Mouse (Mus musculus) skeletal muscle tissue, postnatal 0 days (tissue): ENCODE data around the gene Med29. TPM values are rescaled to one million over a fixed set of nuclear protein-coding genes. Genes with fewer than 3 reads are reported as not detected.

Experiments used
- polyA plus RNA-seq: library from polyadenylated mRNA; unstranded; fragments of >200 nt; fragmentation: Nextera tagmentation; extraction: Ambion mirVana; gene quantifications from 2 replicates; pipeline ENCODE4 v1.2.1, GENCODE M21; 2015

The Med29 gene
- polyA plus RNA-seq = 39.1 and 40.9 TPM in 2 replicates

DNA sequence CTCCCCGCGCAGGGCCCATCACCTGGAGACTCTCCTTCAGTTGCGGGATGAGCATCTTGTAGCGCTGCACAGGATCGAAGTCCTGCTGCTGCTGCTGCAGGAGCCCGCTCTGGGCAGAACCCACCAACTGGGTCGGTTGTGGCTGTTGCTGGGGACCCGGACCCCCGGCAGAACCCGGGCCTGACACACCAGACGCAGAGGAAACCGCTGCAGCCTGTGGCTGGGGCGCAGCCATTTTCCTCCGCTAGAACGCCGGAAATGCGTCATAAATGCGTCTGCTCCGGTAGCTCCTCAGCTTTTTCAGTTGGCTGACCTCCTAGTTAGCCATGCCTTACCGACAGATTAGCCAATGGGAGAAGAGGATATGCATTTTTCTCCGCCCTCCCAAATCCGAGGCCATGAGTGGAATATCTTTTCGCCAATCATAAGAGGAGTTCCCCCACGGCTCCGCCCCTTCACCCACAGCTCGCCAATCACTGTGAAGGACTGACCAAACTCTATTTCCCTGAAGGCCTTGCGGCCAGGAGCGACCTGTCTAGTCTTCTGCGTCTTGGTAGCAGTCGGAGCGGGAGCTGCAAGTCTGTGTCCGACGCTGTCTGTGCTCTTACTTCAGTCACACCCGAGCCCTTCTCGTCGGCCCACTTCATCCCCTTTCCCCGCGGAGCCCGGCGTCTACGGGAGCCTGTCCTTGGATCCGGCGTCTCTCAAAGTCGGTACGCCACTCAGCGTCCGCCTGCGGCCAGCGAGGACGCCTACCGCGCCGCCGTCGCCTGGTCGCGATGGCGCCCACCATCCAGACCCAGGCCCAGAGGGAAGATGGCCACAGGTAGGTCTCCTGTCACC, at the start of gene Med29, which contains the start of gene Paf1:
Gene Med29, minus strand, starts transcription at position 280 of the 843 bp plus-strand sequence.
Gene Paf1, plus strand, starts transcription at position 523 of the 843 bp plus-strand sequence.

DNA sequence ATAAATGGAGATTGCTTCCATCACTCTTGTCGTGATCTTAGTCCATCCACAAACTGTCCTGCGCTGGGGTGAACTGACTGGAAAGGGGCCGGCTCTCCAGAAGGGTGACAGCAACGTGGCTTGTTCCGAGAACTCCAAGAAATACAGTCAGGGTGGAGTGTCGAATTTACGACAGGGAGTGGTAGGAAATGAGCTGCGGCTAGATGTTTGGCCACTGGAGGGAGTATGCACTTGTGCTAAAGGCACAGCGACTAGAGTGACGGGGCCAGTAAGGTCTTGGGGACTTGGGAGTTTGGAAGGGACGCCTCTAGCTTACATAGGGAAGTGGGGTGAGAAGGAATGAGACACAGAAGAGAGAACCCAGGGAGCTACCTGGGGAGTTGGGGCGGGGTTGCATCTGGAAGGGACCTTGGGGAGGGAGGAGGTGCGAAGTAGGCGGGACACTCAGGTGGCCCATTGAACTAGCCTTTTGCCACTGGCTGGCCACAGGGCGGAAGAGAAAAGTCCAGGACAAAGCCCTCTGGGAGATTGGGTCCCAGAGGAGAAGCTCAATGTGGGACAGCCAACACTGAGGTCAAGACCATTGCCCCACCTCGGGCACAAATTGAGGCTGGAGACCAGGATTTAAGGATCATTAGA, 44.5 kb upstream of the Med29 start, which contains the start of gene Gmfg:
Gene Gmfg, plus strand, starts transcription at position 516 of the 639 bp plus-strand sequence.

DNA sequence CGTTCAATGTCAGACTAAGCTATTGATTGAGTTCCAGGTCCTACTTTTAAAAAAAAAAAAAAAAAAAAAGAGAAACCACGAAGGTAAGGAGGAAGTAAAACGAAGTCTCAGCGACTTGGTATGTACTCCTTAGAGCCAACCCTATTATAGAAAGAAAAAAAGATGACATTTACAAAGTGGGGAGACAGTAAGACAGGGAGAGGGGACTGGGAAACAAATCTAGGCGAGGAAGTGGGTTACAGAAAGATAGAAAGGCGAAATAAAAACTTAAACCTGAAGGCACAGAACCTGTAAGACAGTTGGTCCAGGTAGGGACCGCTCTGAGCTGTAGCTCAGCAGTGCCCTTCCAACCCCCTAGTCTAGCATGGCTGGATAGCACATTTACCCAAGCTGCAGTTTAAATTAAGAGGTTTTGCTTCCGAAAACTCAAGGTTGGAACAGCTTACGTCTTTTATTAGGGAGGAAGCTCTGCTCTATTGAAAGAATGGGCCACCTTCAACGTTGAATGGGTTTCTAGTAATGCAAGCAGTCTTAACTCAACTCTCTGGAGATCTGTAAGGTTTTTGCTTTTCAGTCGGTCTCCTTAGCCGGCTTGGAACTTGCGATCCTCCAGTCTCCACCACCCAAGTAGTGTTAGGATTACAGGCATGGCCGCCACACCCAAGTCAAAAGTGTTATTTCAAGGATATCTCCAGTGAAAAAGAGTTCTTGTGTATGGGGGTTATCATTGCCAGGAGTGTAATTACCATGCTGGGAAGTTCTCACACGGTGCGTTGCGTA, 12.1 kb downstream of the Med29 start, which contains the start of gene Zfp36:
Gene Zfp36, minus strand, starts transcription at position 17 of the 780 bp plus-strand sequence.

DNA sequence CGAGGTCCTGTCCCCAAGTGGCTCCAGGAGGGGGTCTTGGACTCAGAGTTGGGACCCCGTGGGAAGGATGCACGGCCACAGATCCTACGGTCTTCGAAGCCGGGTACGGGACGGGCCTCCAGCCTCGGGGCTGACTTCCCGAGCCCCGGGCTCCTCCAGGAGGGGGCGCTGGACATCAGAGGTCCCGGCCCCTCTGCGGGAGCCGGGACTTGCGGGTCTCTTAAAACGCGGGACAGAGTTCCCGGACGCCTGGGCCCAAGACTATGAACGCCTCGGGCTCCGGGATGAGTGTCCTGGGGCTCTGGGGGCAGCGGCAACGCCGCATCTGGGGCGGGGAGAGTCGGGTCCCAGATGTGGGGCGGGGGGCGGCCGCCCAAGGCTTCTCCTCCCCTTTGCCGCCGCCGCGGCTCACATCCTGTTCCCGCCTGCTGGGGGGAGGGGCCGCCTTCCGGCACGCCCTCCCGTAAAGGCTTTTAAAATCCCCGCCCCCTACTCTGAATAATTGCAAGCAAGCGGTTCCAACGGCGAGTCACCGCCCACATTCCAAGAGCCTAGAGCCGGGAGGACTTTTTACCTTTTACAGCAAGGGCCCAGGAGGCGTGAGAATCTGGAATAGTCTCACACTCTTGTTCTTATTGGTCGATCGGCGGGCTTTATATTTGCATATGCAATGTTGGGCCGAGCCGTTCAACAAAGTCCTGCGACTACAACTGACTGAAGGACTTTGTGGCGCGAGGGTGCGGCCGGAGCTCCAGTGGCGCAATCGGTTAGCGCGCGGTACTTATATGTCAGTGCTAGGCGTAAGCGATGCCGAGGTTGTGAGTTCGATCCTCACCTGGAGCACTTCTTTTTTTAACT, 20.0 kb downstream of the Med29 start, which contains the start of gene Plekhg2:
Gene Plekhg2, minus strand, starts transcription at position 349 of the 858 bp plus-strand sequence.

DNA sequence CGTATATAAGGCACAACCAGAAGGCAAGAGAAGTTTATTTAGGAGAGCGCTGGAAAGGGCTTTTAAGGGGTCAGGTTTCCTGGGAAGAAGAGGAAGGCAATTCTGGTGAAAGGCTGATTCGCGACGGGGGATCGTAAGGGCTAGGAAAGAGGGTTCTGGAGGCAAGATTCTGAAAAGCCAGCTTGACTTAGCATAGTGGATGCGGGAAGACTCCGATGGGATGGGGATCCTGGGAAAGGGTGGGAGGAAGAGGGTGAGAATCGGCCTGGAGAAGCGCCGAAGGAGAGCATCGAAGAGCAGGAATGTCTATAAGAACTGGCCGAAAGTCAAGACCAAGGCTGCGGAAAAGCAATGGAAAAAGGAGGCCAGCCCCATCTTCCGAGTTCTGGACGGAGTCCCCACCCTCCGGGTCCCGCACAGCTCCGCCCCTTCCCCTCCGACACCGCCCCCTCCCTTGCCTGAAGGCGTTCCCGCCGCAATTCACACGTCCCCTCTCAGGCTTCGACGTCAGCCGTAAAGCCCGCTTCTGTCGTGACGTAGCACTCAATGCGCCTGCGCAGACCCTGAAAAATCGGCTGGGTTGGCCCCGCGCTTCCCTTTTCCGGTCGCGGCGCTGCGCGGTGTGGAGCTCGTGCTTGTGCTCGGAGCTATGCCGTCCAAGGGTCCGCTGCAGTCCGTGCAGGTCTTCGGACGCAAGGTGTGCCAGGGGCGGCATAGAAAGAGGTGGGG, 42.2 kb downstream of the Med29 start, which contains the start of gene Rps16:
Gene Rps16, plus strand, starts transcription at position 498 of the 729 bp plus-strand sequence.

DNA sequence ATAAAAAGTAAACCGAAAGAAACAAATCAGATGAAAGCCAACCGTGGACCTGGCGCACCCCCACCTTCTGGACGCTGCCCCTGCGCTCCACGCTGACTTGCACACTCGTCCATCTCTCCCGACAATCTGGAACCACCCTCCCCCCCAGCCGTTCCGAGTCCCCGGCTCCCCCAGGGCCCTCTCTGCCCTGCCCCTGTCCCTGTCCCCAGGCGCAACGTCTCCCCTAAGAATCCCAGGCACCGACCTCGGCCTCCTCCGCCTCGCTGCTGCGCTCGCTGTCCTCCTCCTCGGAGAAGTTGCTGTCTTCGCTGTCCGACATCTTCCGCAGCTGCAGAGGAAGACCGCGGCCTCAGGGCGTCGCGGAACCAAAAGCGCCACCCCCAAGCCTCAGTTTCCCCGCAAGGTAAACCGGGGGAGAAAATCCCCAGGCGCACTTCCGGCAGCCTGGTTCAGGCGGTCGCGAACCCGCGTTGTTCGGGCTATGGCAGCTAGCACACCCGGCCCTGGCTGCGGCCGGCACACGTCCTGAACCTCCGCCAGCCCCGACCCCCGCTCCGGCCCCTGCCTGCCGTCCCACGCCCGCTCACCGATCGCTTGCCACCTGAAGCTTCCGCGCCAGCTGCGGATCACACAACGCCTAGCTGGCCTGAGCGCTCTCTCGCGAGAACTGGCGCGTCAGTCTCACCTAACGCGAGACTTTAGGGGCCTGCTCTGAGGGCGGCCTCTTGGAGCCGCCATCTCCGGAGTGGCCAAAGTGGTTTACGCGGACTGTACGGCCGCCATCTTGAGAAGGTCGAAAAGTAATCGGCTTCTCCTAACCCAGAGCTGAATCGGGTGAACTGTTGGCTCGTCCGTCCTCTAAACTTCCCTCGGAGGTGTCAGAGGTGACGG, 54.2 kb downstream of the Med29 start, which contains the start of gene Supt5:
Gene Supt5, minus strand, starts transcription at position 639 of the 891 bp plus-strand sequence.

Other genes starting within 250 kb of the Med29 start
- gene Fbl, start 223.0 kb downstream of the Med29 start, polyA plus RNA-seq = 38.9 and 55.1 TPM in 2 replicates
- gene Dyrk1b, start 213.2 kb downstream of the Med29 start, polyA plus RNA-seq = 49.8 and 62.1 TPM in 2 replicates
- gene Eid2, start 124.8 kb downstream of the Med29 start, polyA plus RNA-seq = 7.0 and 7.9 TPM in 2 replicates
- gene Eid2b, start 115.0 kb downstream of the Med29 start, polyA plus RNA-seq = 9.4 and 10.3 TPM in 2 replicates
- 0.16 TPM in 1 of 2 replicates, not detected in the other for gene Selenov, start 101.5 kb downstream of the Med29 start, polyA plus RNA-seq
- gene Dll3, start 90.5 kb downstream of the Med29 start, polyA plus RNA-seq = not detected in 2 replicates
- gene Timm50, start 80.6 kb downstream of the Med29 start, polyA plus RNA-seq = 71.8 and 92.4 TPM in 2 replicates
- 44.9 and 47.5 TPM in 2 replicates for gene Supt5, start 54.0 kb downstream of the Med29 start, polyA plus RNA-seq
- gene Rps16, start 42.1 kb downstream of the Med29 start, polyA plus RNA-seq = 568 and 593 TPM in 2 replicates
- 18.0 and 18.7 TPM in 2 replicates for gene Plekhg2, start 20.1 kb downstream of the Med29 start, polyA plus RNA-seq
- 9.9 and 12.2 TPM in 2 replicates for gene Zfp36, start 12.5 kb downstream of the Med29 start, polyA plus RNA-seq
- gene Paf1, start 243 bp upstream of the Med29 start, polyA plus RNA-seq = 49.3 TPM in 2 replicates
- 21.4 and 29.1 TPM in 2 replicates for gene Gmfg, start 44.7 kb upstream of the Med29 start, polyA plus RNA-seq
- gene Lrfn1, start 59.3 kb upstream of the Med29 start, polyA plus RNA-seq = 0.38 and 0.43 TPM in 2 replicates
- gene Ifnl2, start 117.7 kb upstream of the Med29 start, polyA plus RNA-seq = not detected in 2 replicates
- not detected in 2 replicates for gene Ifnl3, start 130.1 kb upstream of the Med29 start, polyA plus RNA-seq
- gene Sycn, start 148.2 kb upstream of the Med29 start, polyA plus RNA-seq = not detected in 2 replicates
- gene Nccrp1, start 154.5 kb upstream of the Med29 start, polyA plus RNA-seq = 1.8 TPM in 1 of 2 replicates, not detected in the other
- 11.0 and 11.5 TPM in 2 replicates for gene Samd4b, start 205.4 kb upstream of the Med29 start, polyA plus RNA-seq
- gene Pak4, start 205.5 kb upstream of the Med29 start, polyA plus RNA-seq = 5.7 and 6.5 TPM in 2 replicates
- 0.77 TPM in 1 of 2 replicates, not detected in the other for gene Acp7, start 238.6 kb upstream of the Med29 start, polyA plus RNA-seq